Mouse (Mus musculus) G1E (cell line): ENCODE results near the gene Ibsp. TPM values are rescaled to one million over a fixed set of nuclear protein-coding genes. Genes with fewer than 3 reads are reported as not detected.

Source experiments
- ATAC-seq: 2 replicates; pipeline ENCODE4 v1.8.0; 2016; ENCODE audit warnings: mild to moderate bottlenecking; ENCODE audit not compliant: insufficient number of reproducible peaks, poor library complexity, low FRiP score, severe bottlenecking; ENCODE audit errors: extremely low read depth
- DNase-seq: peaks from one replicate; pipeline ENCODE4 v3.0.0; 2012; ENCODE audit warnings: low spot score
- H3K27me3 ChIP-seq: 2 replicates; pipeline ENCODE4 v1.6.1; 2012; ENCODE audit warnings: mild to moderate bottlenecking, low read length, inconsistent platforms; ENCODE audit not compliant: insufficient read depth
- H3K36me3 ChIP-seq: replicated peaks from 2 replicates; pipeline ENCODE3; 2012; ENCODE audit warnings: mild to moderate bottlenecking, inconsistent platforms
- H3K4me1 ChIP-seq: 2 replicates; pipeline ENCODE4 v1.6.1; 2012; ENCODE audit warnings: low read depth, low read length, inconsistent platforms, mixed read lengths; ENCODE audit not compliant: insufficient read depth
- H3K4me3 ChIP-seq: 2 replicates; pipeline ENCODE4 v1.5.1; 2012; ENCODE audit warnings: low read depth, mild to moderate bottlenecking, inconsistent platforms, low read length, moderate library complexity, mixed read lengths
- H3K9me3 ChIP-seq: replicated peaks from 2 replicates; pipeline ENCODE4 v1.6.1; 2012; ENCODE audit warnings: inconsistent platforms
- CTCF ChIP-seq: IDR thresholded peaks from 2 replicates; pipeline ENCODE4 v1.5.1; 2012; ENCODE audit warnings: low read depth, low read length, inconsistent platforms, mixed read lengths
- GATA1 ChIP-seq: IDR thresholded peaks from 2 replicates; pipeline ENCODE4 v1.6.1; 2012; ENCODE audit warnings: borderline replicate concordance, low read length, inconsistent platforms, mixed read lengths
- GATA2 ChIP-seq: IDR thresholded peaks from 2 replicates; pipeline ENCODE4 v1.6.1; 2012; ENCODE audit warnings: low read depth, low read length, inconsistent platforms, borderline replicate concordance
- POLR2AphosphoS5 ChIP-seq: IDR thresholded peaks from 2 replicates; pipeline ENCODE4 v1.6.1; 2012; ENCODE audit warnings: low read depth, low read length, inconsistent platforms; ENCODE audit not compliant: insufficient replicate concordance
- TAL1 ChIP-seq: conservative IDR thresholded peaks from 2 replicates; pipeline ENCODE4 v1.6.1; 2012; ENCODE audit warnings: low read depth, low read length, inconsistent platforms, mixed read lengths
- polyA plus RNA-seq: library from polyadenylated mRNA; stranded (reverse); fragments of >175 nt; gene quantifications from 2 replicates; pipeline ENCODE4 v1.2.3, GENCODE M21; 2012
- total RNA-seq, 2 experiments: library from RNA; stranded (forward) in 1 of 2; stranded (reverse) in 1 of 2; fragments of 200-1000 nt in 1 of 2; fragments of >200 nt in 1 of 2; fragmentation: Nextera tagmentation in 1 of 2; gene quantifications; 2 replicates each; pipeline ENCODE4 v1.2.3; 2014 to 2017

Gene Ibsp
- total and polyA plus RNA-seq, 3 experiments, result 0.16 TPM; not detected in 2

- peaks cover 27% of the 10 kb centered on the region for H3K9me3 ChIP-seq
- H3K36me3 ChIP-seq, result no peaks in the 10 kb centered on the region
- DNase-seq (no peak), ATAC-seq (no peak)
- TF ChIP-seq GATA1 (no peak), TAL1 (no peak), POLR2AphosphoS5 (no peak), CTCF (no peak), GATA2 (no peak)
- H3K4me1 ChIP-seq, result no peaks in the 10 kb centered on the region
- no peaks in the 10 kb centered on the region for H3K27me3 ChIP-seq
- H3K4me3 ChIP-seq, result no peak overlapping the region
Measured at GRCm38 (mm10) chr5:104314073-104314472, 15.1 kb downstream of the Ibsp start.

GRCm38 (mm10) chr5:104325029-104325428 is 26.1 kb downstream of the Ibsp start, which contains the start of gene Mepe:
Mepe (plus strand) TSS chr5:104325329.
- DNase-seq (no peak), ATAC-seq (no peak)
- no peaks in the 10 kb centered on the region for H3K4me1 ChIP-seq
- no peak within 1 kb of the TSS for H3K4me3 ChIP-seq
- no peaks in the 10 kb centered on the region for H3K27me3 ChIP-seq
- H3K9me3 ChIP-seq, result peaks cover 23% of the 10 kb centered on the region
- no peaks in the 10 kb centered on the region for H3K36me3 ChIP-seq
- TF ChIP-seq GATA2 (no peak), CTCF (no peak)

GRCm38 (mm10) chr5:104326884-104327283 is 27.9 kb downstream of the Ibsp start:
- H3K4me1 ChIP-seq, result no peaks in the 10 kb centered on the region
- no peak for TF ChIP-seq POLR2AphosphoS5
- no peak for TF ChIP-seq GATA1
- no peak for TF ChIP-seq CTCF
- no peak for TF ChIP-seq GATA2
- TF ChIP-seq TAL1, result no peak
- DNase-seq, result no peak
- no peaks in the 10 kb centered on the region for H3K36me3 ChIP-seq
- no peak for ATAC-seq
- H3K27me3 ChIP-seq, result no peaks in the 10 kb centered on the region
- no peak overlapping the region for H3K4me3 ChIP-seq
- H3K9me3 ChIP-seq, result peaks cover 38% of the 10 kb centered on the region

GRCm38 (mm10) chr5:104327389-104327788 is 28.4 kb downstream of the Ibsp start:
- Histone ChIP-seq H3K4me3 (no peak overlapping the region), H3K27me3 (no peaks in the 10 kb centered on the region), H3K4me1 (no peaks in the 10 kb centered on the region), H3K9me3 (peaks cover 41% of the 10 kb centered on the region), H3K36me3 (no peaks in the 10 kb centered on the region)
- ATAC-seq, result no peak
- DNase-seq, result no peak
- TF ChIP-seq POLR2AphosphoS5 (no peak), GATA2 (no peak), GATA1 (no peak), CTCF (no peak), TAL1 (no peak)

GRCm38 (mm10) chr5:104327876-104328275 is 28.9 kb downstream of the Ibsp start:
- no peak for TF ChIP-seq GATA1
- no peak for TF ChIP-seq TAL1
- TF ChIP-seq GATA2, result no peak
- TF ChIP-seq POLR2AphosphoS5, result no peak
- TF ChIP-seq CTCF, result no peak

GRCm38 (mm10) chr5:104328317-104328850 is 29.4 kb downstream of the Ibsp start:
- TF ChIP-seq GATA2 (no peak), CTCF (no peak), GATA1 (no peak)
- Histone ChIP-seq H3K36me3 (no peaks in the 10 kb centered on the region), H3K4me1 (no peaks in the 10 kb centered on the region), H3K4me3 (no peak overlapping the region), H3K27me3 (no peaks in the 10 kb centered on the region), H3K9me3 (peaks cover 41% of the 10 kb centered on the region)
- DNase-seq (no peak), ATAC-seq (no peak)

More at GRCm38 (mm10) chr5:104327876-104328275, 28.9 kb downstream of the Ibsp start:
- no peaks in the 10 kb centered on the region for H3K36me3 ChIP-seq
- no peaks in the 10 kb centered on the region for H3K4me1 ChIP-seq
- H3K27me3 ChIP-seq, result no peaks in the 10 kb centered on the region
- peaks cover 38% of the 10 kb centered on the region for H3K9me3 ChIP-seq
- ATAC-seq (no peak), DNase-seq (no peak)
- no peak overlapping the region for H3K4me3 ChIP-seq

GRCm38 (mm10) chr5:104329381-104329780 is 30.4 kb downstream of the Ibsp start:
- H3K4me1 ChIP-seq, result no peaks in the 10 kb centered on the region
- no peak for ATAC-seq
- no peaks in the 10 kb centered on the region for H3K36me3 ChIP-seq
- DNase-seq, result no peak
- no peak for TF ChIP-seq GATA2
- no peak for TF ChIP-seq TAL1
- no peak for TF ChIP-seq GATA1
- no peak for TF ChIP-seq POLR2AphosphoS5
- no peak for TF ChIP-seq CTCF
- no peaks in the 10 kb centered on the region for H3K27me3 ChIP-seq
- peaks cover 44% of the 10 kb centered on the region for H3K9me3 ChIP-seq
- H3K4me3 ChIP-seq, result no peak overlapping the region
